Mouse (Mus musculus) ES-E14 (cell line): ENCODE results near the gene Nhsl1. TPM values are rescaled to one million over a fixed set of nuclear protein-coding genes. Genes with fewer than 3 reads are reported as not detected.

Experiments used
- DNase-seq: peaks from one replicate; pipeline ENCODE4 v3.0.0-alpha.2; 2013; ENCODE audit warnings: low read depth, low spot score
- H3K27ac ChIP-seq: 2 replicates; pipeline ENCODE4 v1.5.1; 2012; ENCODE audit warnings: low read depth, mild to moderate bottlenecking, low read length, moderate library complexity, mixed read lengths; ENCODE audit not compliant: poor library complexity, insufficient read depth, severe bottlenecking
- H3K36me3 ChIP-seq: 2 replicates; pipeline ENCODE4 v1.6.1; 2012; ENCODE audit warnings: mild to moderate bottlenecking, low read length, moderate library complexity, mixed read lengths; ENCODE audit not compliant: control insufficient read depth, poor library complexity, insufficient read depth, severe bottlenecking
- H3K4me1 ChIP-seq, 2 experiments: fragments of 150-350 bp in 1 of 2; sonication (generic) in 1 of 2; 2 replicates each; pipeline ENCODE4 v1.6.1; 2012; ENCODE audit warnings: low read length in 2 of 2, mild to moderate bottlenecking in 1 of 2, mixed read lengths in 1 of 2; ENCODE audit not compliant: control insufficient read depth in 2 of 2, insufficient read depth in 2 of 2, poor library complexity in 1 of 2
- H3K4me3 ChIP-seq, 2 experiments: fragments of 150-350 bp in 1 of 2; sonication (generic) in 1 of 2; 2 replicates each; pipeline ENCODE4 v1.5.1; 2012; ENCODE audit warnings: low read length in 2 of 2, low read depth in 1 of 2, mild to moderate bottlenecking in 1 of 2, mixed read lengths in 1 of 2; ENCODE audit not compliant: insufficient read depth in 1 of 2, poor library complexity in 1 of 2, severe bottlenecking in 1 of 2
- H3K9ac ChIP-seq: 2 replicates; pipeline ENCODE4 v1.6.1; 2012; ENCODE audit warnings: low read depth, mild to moderate bottlenecking, low read length, mixed read lengths; ENCODE audit not compliant: poor library complexity, insufficient read depth, severe bottlenecking
- H3K9me3 ChIP-seq: fragments of 150-350 bp; sonication (generic); 2 replicates; pipeline ENCODE4 v1.6.1; 2012; ENCODE audit warnings: low read depth, mild to moderate bottlenecking, low read length; ENCODE audit not compliant: control insufficient read depth, insufficient read depth
- CHD2 ChIP-seq: IDR thresholded peaks from 2 replicates; pipeline ENCODE4 v1.6.1; 2014; ENCODE audit warnings: mild to moderate bottlenecking, low read depth, low read length, inconsistent platforms
- HCFC1 ChIP-seq: IDR thresholded peaks from 2 replicates; pipeline ENCODE4 v1.6.1; 2012; ENCODE audit warnings: low read length, inconsistent platforms, borderline replicate concordance; ENCODE audit not compliant: insufficient read depth
- MAFK ChIP-seq: IDR thresholded peaks from 2 replicates; pipeline ENCODE4 v1.6.1; 2014; ENCODE audit warnings: mild to moderate bottlenecking, low read depth, low read length, inconsistent platforms; ENCODE audit not compliant: insufficient read depth
- ZC3H11A ChIP-seq: IDR thresholded peaks from 2 replicates; pipeline ENCODE4 v1.6.1; 2012; ENCODE audit warnings: low read depth, mild to moderate bottlenecking, inconsistent platforms, low read length, borderline replicate concordance
- ZNF384 ChIP-seq: IDR thresholded peaks from 2 replicates; pipeline ENCODE4 v1.6.1; 2012; ENCODE audit warnings: low read depth, low read length, inconsistent platforms
- in situ Hi-C, 2 experiments: fragments of 600-800 bp; cut with MboI; formaldehyde crosslinking; loops; one replicate each; pipeline ENCODE4 v1.15.1; 2025; ENCODE audit warnings: low sequenced_read_pairs in 2 of 2, inconsistent platforms in 1 of 2; ENCODE audit not compliant: unreplicated experiment in 2 of 2
- total RNA-seq: library from RNA; depleted of rRNA; stranded (reverse); fragments of 300-350 nt; gene quantifications from 2 replicates; pipeline ENCODE4 v1.2.3, GENCODE M21; 2012

The Nhsl1 gene
- total RNA-seq, 1 experiment: 7.7 TPM

DNA sequence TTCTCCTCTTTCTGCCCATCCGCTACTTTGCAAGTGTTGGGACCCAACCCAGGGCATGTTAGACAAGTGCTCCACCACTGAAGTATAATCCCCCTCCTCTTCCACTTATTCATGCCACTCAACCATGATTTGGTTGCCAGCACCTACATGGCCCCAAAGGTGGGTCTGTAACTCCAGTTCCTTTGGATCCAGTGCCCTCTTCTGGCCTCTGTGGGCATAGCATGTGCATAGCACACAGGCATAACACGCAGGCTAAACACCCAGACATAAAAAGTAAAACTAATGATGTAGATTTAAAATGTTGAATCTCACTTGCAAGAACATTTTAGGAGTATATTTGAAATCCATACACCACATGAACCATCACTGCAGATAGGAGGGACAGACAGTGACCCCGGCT is 110.7 kb downstream of the Nhsl1 start:
- TF ChIP-seq HCFC1 (no peak), ZNF384 (no peak), MAFK (no peak), ZC3H11A (no peak), CHD2 (no peak)
- H3K9me3 ChIP-seq: no peaks in the 10 kb centered on the region

GRCm38 (mm10) chr10:18430141-18430540 is 111.4 kb downstream of the Nhsl1 start:
- no peak for TF ChIP-seq HCFC1
- TF ChIP-seq MAFK: 0 out of 2 replicates have a peak, but pooled peaks have one; percentile 36
- TF ChIP-seq ZNF384: no peak

More for the DNA sequence above, 110.7 kb downstream of the Nhsl1 start:
- H3K27ac ChIP-seq: no peak overlapping the region
- in situ Hi-C loops: no loop called here
- H3K36me3 ChIP-seq: no peaks in the 10 kb centered on the region
- H3K9ac ChIP-seq: no peak overlapping the region
- H3K4me3 ChIP-seq: no peak overlapping the region
- DNase-seq: no peak
- H3K4me1 ChIP-seq: peaks cover 3 to 13% of the 10 kb centered on the region in 2 experiments; a peak in 3 of 4 replicates

DNA sequence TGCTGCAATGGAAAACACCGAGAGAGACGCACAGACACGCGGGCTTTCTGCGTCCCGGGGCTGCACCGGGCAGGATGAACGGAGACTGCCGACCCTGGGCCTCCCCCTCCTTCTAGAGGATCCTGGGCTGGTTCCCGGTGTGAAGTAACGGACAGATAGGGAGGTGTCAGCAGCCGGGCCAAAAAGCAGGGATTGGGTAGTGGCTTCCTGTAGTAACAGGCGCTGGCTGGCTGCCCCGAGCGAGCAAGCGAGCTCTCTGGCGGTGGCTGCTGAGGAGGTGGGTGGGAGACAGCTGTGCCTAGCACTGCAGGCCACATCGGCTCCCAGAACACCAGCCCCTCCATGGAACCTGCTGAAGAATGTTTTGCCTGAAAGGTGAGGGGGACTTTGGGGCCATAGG is 112.2 kb downstream of the Nhsl1 start:
- no peak for TF ChIP-seq ZNF384
- no peak for TF ChIP-seq ZC3H11A
- no peak for TF ChIP-seq MAFK
- no peak for TF ChIP-seq CHD2
- TF ChIP-seq HCFC1: no peak
- no peak overlapping the region; the same call in 1 of the 2 replicates for H3K27ac ChIP-seq
- in situ Hi-C loops: no loop called here
- peak overlapping the region; percentile 5; the same call in 1 of the 2 replicates for H3K9ac ChIP-seq
- H3K4me1 ChIP-seq: peaks cover 3 to 12% of the 10 kb centered on the region in 2 experiments; a peak in 3 of 4 replicates
- H3K4me3 ChIP-seq: peak overlapping the region; percentile 1 to 14; a peak in 1 of 4 replicates
- H3K9me3 ChIP-seq: no peaks in the 10 kb centered on the region
- no peak for DNase-seq
- H3K36me3 ChIP-seq: no peaks in the 10 kb centered on the region

More at GRCm38 (mm10) chr10:18430141-18430540, 111.4 kb downstream of the Nhsl1 start:
- H3K27ac ChIP-seq: 0 out of 2 replicates have a peak overlapping the region, but pooled peaks have one; percentile 44
- H3K9ac ChIP-seq: peak overlapping the region; percentile 31; the same call in 1 of the 2 replicates
- no peaks in the 10 kb centered on the region for H3K36me3 ChIP-seq
- H3K4me1 ChIP-seq: peaks cover 3 to 12% of the 10 kb centered on the region in 2 experiments; a peak in 3 of 4 replicates
- H3K4me3 ChIP-seq: no peak overlapping the region
- H3K9me3 ChIP-seq: no peaks in the 10 kb centered on the region
- in situ Hi-C loops: no loop called here
- no peak for DNase-seq

DNA sequence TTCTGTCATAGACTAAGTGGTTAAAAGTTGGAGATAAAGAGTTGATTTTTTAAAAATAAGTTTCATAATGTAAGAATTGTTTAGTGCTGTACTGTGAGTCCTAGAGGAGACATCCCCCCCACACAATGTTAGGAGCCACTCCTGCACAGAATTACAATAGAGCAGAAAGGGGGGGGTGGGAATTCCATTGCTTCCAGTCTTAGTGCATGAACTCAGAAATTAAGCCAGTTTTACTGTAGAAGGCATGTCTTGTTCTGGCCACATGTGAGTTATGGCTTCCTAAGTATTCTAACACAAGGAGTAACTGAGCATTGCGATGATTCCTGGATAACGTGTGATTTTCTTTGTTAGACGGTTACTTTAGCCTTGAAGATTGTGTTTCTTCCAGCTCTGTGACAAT is 112.8 kb downstream of the Nhsl1 start:
- TF ChIP-seq CHD2: no peak
- no peak for TF ChIP-seq ZC3H11A
- TF ChIP-seq ZNF384: no peak
- TF ChIP-seq HCFC1: no peak
- no peak for TF ChIP-seq MAFK
- Histone ChIP-seq H3K4me1 (peaks cover 5 to 12% of the 10 kb centered on the region in 2 experiments), H3K27ac (no peak overlapping the region), H3K9me3 (no peaks in the 10 kb centered on the region), H3K36me3 (no peaks in the 10 kb centered on the region), H3K9ac (no peak overlapping the region), H3K4me3 (0 out of 4 replicates have a peak overlapping the region, but pooled peaks of 1 of the 2 experiments have one; percentile 14)
- DNase-seq: no peak
- in situ Hi-C loops: no loop called here

GRCm38 (mm10) chr10:18435454-18435853 is 116.7 kb downstream of the Nhsl1 start:
- TF ChIP-seq HCFC1 (no peak), CHD2 (no peak), ZNF384 (no peak), ZC3H11A (no peak), MAFK (no peak)
- in situ Hi-C loops: no loop called here
- Histone ChIP-seq H3K4me1 (peaks cover 6 to 9% of the 10 kb centered on the region in 2 experiments; a peak in 3 of 4 replicates), H3K9ac (no peak overlapping the region), H3K9me3 (no peaks in the 10 kb centered on the region), H3K36me3 (no peaks in the 10 kb centered on the region), H3K4me3 (no peak overlapping the region), H3K27ac (no peak overlapping the region)
- no peak for DNase-seq
